Mouse (Mus musculus): ENCODE measurements at regions not wholly inside any gene's neighbourhood (a gene's known extent, or its start where the extent isn't known, plus 50 kb on each side); places are given as distances from the start of the nearest gene placed in this dataset.

DNA sequence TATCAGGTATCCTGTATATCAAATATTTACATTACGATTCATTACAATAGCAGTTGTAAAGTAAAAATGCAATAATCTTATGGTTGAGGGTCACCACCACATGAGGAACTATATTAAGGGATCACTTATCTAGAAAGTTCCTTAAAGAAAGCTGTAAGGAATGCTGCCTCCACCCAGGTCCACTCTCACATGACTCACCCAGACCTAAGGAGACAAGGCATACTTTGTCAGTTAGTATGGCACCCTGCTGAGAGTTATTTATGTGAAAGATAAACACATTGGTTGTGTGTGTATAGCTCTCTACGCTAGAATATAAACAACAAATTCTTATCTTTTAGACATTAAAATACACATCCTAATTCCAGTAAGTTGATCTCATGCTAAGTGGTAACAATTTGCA is 619.6 kb upstream of the Cited2 start:
- no peaks in the 10 kb centered on the region for H3K4me1 ChIP-seq (replicated peaks; ENCODE audit: control insufficient read depth in 2 of 2, insufficient read depth in 2 of 2, low read length in 1 of 2)
- H3K4me3 ChIP-seq (ENCODE audit: insufficient read depth in 1 of 2, low read depth in 2 of 2, low read length in 2 of 2) = no peak overlapping the region
- no peaks in the 10 kb centered on the region for H3K27me3 ChIP-seq (ENCODE audit: control insufficient read depth, insufficient read depth, low read length)
- ATAC-seq (ENCODE audit: insufficient read depth) = no peak
- H3K4me2 ChIP-seq (ENCODE audit: low read depth) = no peak overlapping the region
- H3K9ac ChIP-seq (replicated peaks) = no peak overlapping the region
- H3K9me3 ChIP-seq (ENCODE audit: control insufficient read depth, low read length) = no peaks in the 10 kb centered on the region
- no peaks in the 10 kb centered on the region for H3K36me3 ChIP-seq (replicated peaks; ENCODE audit: control insufficient read depth, insufficient read depth, low read depth)
- TF ChIP-seq CTCF (IDR thresholded peaks at IDR 0.05; ENCODE audit: low read depth) (no peak), EP300 (IDR thresholded peaks at IDR 0.05; ENCODE audit: low read depth) (no peak)
- no peak overlapping the region for H3K27ac ChIP-seq
- WGBS (ENCODE audit: insufficient replicate concordance) = 61% methylated on average over 2 of the region's 2 CpGs
- DNase-seq (ENCODE audit: low read depth in 3 of 3, low spot score in 3 of 3) = no peak

DNA sequence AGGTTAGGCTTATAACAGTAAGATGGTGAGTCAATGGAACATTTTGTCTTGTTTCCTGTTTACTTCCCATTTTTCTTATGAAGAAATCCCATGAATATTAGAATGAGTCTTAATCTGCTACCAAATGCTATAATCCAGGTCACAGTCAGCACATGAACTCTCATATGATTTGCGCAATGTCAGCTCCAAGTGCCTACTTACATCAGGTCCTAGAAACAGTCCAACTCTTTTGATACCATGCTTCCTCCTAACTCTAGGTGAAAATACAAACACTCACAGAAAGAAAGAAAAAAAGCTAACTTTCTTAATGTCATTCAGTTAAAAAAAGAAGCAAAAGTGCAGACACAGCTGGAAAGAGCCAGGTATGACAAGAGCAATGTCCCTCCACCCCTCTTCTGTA is 616.2 kb upstream of the Cited2 start:
- 86% methylated on average over 1 of the region's 1 CpGs for WGBS (ENCODE audit: insufficient replicate concordance)
- H3K27ac ChIP-seq = no peak overlapping the region

DNA sequence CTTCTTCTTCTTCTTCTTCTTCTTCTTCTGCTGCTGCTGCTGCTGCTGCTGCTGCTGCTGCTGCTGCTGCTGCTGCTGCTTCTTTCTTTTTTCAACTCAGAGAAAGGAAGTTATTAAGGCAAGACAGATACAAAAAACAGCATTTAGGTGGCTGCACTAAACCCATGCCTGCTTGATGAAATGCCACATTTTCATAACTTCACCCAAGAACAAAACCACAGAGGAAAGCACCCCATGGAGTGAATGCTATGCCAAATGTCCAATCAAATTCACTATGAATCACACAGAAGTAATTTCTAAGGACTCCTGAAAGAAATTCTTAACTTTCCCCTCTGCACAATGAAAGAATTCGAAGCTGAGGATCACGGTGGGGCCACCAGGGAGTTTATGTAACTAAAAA is 611.9 kb upstream of the Cited2 start:
- TF ChIP-seq CTCF (IDR thresholded peaks at IDR 0.05; ENCODE audit: low read depth) (no peak), EP300 (IDR thresholded peaks at IDR 0.05; ENCODE audit: low read depth) (no peak)
- Histone ChIP-seq H3K4me2 (ENCODE audit: low read depth) (no peak overlapping the region), H3K4me3 (ENCODE audit: insufficient read depth in 1 of 2, low read depth in 2 of 2, low read length in 2 of 2) (no peak overlapping the region), H3K9me3 (ENCODE audit: control insufficient read depth, low read length) (no peaks in the 10 kb centered on the region), H3K27me3 (ENCODE audit: control insufficient read depth, insufficient read depth, low read length) (no peaks in the 10 kb centered on the region), H3K27ac (no peak overlapping the region), H3K36me3 (replicated peaks; ENCODE audit: control insufficient read depth, insufficient read depth, low read depth) (no peaks in the 10 kb centered on the region), H3K4me1 (replicated peaks; ENCODE audit: control insufficient read depth in 2 of 2, insufficient read depth in 2 of 2, low read length in 1 of 2) (no peaks in the 10 kb centered on the region), H3K9ac (replicated peaks) (no peak overlapping the region)
- WGBS (ENCODE audit: insufficient replicate concordance) = 51% methylated on average over 2 of the region's 2 CpGs
- ATAC-seq (ENCODE audit: insufficient read depth) = no peak
- DNase-seq (ENCODE audit: low read depth in 3 of 3, low spot score in 3 of 3) = no peak

More for the DNA sequence above, 616.2 kb upstream of the Cited2 start:
- no peak for TF ChIP-seq EP300 (IDR thresholded peaks at IDR 0.05; ENCODE audit: low read depth)
- no peak for TF ChIP-seq CTCF (IDR thresholded peaks at IDR 0.05; ENCODE audit: low read depth)
- Histone ChIP-seq H3K27me3 (ENCODE audit: control insufficient read depth, insufficient read depth, low read length) (no peaks in the 10 kb centered on the region), H3K4me2 (ENCODE audit: low read depth) (no peak overlapping the region), H3K4me1 (replicated peaks; ENCODE audit: control insufficient read depth in 2 of 2, insufficient read depth in 2 of 2, low read length in 1 of 2) (no peaks in the 10 kb centered on the region), H3K9ac (replicated peaks) (no peak overlapping the region), H3K36me3 (replicated peaks; ENCODE audit: control insufficient read depth, insufficient read depth, low read depth) (no peaks in the 10 kb centered on the region), H3K9me3 (ENCODE audit: control insufficient read depth, low read length) (no peaks in the 10 kb centered on the region), H3K4me3 (ENCODE audit: insufficient read depth in 1 of 2, low read depth in 2 of 2, low read length in 2 of 2) (no peak overlapping the region)
- ATAC-seq (ENCODE audit: insufficient read depth) (no peak), DNase-seq (ENCODE audit: low read depth in 3 of 3, low spot score in 3 of 3) (no peak)

DNA sequence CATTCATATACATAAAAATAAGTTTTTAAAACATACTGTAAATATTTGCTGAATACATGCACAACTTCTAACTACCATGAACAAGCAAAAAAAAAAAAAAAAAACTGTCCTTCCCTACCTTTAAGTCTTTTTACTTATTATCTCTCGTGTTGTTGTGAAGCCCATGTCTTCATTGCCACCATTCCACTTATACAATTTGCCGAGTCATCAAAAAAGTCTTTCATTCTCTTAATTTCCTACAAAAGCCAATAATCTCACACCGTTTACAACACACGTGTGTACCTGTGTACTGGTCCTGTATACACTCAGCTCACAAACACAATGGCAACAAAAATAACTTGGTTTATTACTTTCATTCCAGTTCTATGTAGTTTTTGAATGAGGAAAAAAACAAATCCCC is 608.2 kb upstream of the Cited2 start:
- H3K4me3 ChIP-seq (ENCODE audit: insufficient read depth in 1 of 2, low read depth in 2 of 2, low read length in 2 of 2) = no peak overlapping the region
- no peak for DNase-seq (ENCODE audit: low read depth in 3 of 3, low spot score in 3 of 3)
- no peak overlapping the region for H3K27ac ChIP-seq
- H3K9ac ChIP-seq (replicated peaks) = no peak overlapping the region
- H3K4me2 ChIP-seq (ENCODE audit: low read depth) = no peak overlapping the region
- no peaks in the 10 kb centered on the region for H3K27me3 ChIP-seq (ENCODE audit: control insufficient read depth, insufficient read depth, low read length)
- 60% methylated on average over 4 of the region's 4 CpGs for WGBS (ENCODE audit: insufficient replicate concordance)
- H3K36me3 ChIP-seq (replicated peaks; ENCODE audit: control insufficient read depth, insufficient read depth, low read depth) = no peaks in the 10 kb centered on the region
- no peaks in the 10 kb centered on the region for H3K9me3 ChIP-seq (ENCODE audit: control insufficient read depth, low read length)
- H3K4me1 ChIP-seq (replicated peaks; ENCODE audit: control insufficient read depth in 2 of 2, insufficient read depth in 2 of 2, low read length in 1 of 2) = no peaks in the 10 kb centered on the region
- no peak for ATAC-seq (ENCODE audit: insufficient read depth)
- TF ChIP-seq CTCF (IDR thresholded peaks at IDR 0.05; ENCODE audit: low read depth) = no peak
- TF ChIP-seq EP300 (IDR thresholded peaks at IDR 0.05; ENCODE audit: low read depth) = no peak

DNA sequence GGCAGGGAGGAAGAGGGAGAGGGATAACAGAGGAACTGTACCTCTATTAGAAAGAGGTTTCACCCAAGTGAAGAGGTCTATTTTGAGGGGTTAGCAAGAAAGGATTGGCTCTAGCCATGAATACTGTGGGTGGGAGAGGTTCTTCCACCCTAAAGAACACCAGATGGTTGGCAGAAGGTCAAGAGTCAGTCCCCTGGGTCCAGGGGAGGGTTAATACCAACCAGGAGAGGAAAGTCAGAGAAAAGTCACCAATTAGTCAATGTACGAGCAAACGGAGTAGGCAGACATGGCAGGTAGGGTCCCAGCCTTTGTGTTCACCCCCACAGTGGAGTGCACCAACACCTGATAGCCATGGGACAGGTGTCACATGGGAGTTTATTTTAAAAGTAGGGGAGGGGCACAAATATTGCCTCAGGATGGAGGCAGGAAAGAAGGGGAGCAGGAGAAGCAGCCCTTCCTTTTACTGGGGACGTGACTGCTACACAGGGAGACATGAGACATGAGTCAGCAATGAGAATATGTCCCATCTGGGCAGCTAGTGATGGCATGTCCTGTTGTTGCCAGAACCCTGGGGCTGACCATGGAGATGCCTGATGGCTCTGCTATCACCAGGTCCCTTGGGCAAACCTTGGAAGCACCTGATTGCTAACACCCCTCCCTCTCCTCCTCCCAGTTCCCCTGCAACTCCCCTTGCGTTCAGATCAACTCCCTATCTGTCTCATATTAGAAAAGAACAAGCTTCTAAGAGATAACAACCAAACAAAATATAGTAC is 593.4 kb upstream of the Cited2 start:
- no peaks in the 10 kb centered on the region for H3K27me3 ChIP-seq (ENCODE audit: control insufficient read depth, insufficient read depth, low read length)
- H3K4me3 ChIP-seq (ENCODE audit: insufficient read depth in 1 of 2, low read depth in 2 of 2, low read length in 2 of 2) = no peak overlapping the region
- no peak overlapping the region for H3K27ac ChIP-seq
- no peak overlapping the region for H3K9ac ChIP-seq (replicated peaks)
- H3K4me2 ChIP-seq (ENCODE audit: low read depth) = no peak overlapping the region
- 62% methylated on average over 4 of the region's 4 CpGs for WGBS (ENCODE audit: insufficient replicate concordance)
- DNase-seq (ENCODE audit: low read depth in 3 of 3, low spot score in 3 of 3) (no peak), ATAC-seq (ENCODE audit: insufficient read depth) (no peak)
- no peaks in the 10 kb centered on the region for H3K4me1 ChIP-seq (replicated peaks; ENCODE audit: control insufficient read depth in 2 of 2, insufficient read depth in 2 of 2, low read length in 1 of 2)
- no peaks in the 10 kb centered on the region for H3K9me3 ChIP-seq (ENCODE audit: control insufficient read depth, low read length)
- TF ChIP-seq EP300 (IDR thresholded peaks at IDR 0.05; ENCODE audit: low read depth) (no peak), CTCF (IDR thresholded peaks at IDR 0.05; ENCODE audit: low read depth) (no peak)
- H3K36me3 ChIP-seq (replicated peaks; ENCODE audit: control insufficient read depth, insufficient read depth, low read depth) = no peaks in the 10 kb centered on the region

All from liver, embryonic 14.5 days (tissue).